Mouse (Mus musculus) megakaryocyte-erythroid progenitor cell, adult 5-6 weeks (primary cell): ENCODE results near the gene Esp38. TPM values are rescaled to one million over a fixed set of nuclear protein-coding genes. Genes with fewer than 3 reads are reported as not detected.
"Not testable (repeated sequence)": the region's sequence is repeated elsewhere in the genome, so short reads cannot be mapped to it uniquely, and the experiment has no call there.

ENCODE experiments used
- ATAC-seq: replicated peaks from 2 replicates; pipeline ENCODE4 v1.8.0; 2016; ENCODE audit warnings: mild to moderate bottlenecking, inconsistent platforms; ENCODE audit not compliant: severe bottlenecking, poor library complexity, low FRiP score, low TSS enrichment
- total RNA-seq, 2 experiments: library from RNA; stranded (forward) in 1 of 2; stranded (reverse) in 1 of 2; fragments of 200-1000, 215-1000 nt in 1 of 2; fragments of >200 nt in 1 of 2; fragmentation: Nextera tagmentation in 1 of 2; gene quantifications; 2 replicates each; pipeline ENCODE4 v1.2.3; 2014 to 2017

Gene Esp38
- total RNA-seq (2014; fragmentation: Nextera tagmentation) (not detected in 2 replicates), total RNA-seq (2017) (not detected in 2 replicates)

GRCm38 (mm10) chr17:39950220-39950619 lies at the start of gene Esp38:
Esp38 (plus strand) TSS chr17:39950520.
- no peak for ATAC-seq

GRCm38 (mm10) chr17:39902928-39903545 lies 47.3 kb upstream of the Esp38 start:
- not testable (repeated sequence) for ATAC-seq

Other genes starting within 250 kb of the Esp38 start
- not detected in 2 replicates for gene AC192777.2, start 144.9 kb downstream of the Esp38 start, total RNA-seq (2014; fragmentation: Nextera tagmentation)
- gene AC192777.2, start 144.9 kb downstream of the Esp38 start, total RNA-seq (2017): not detected in 2 replicates